Mouse (Mus musculus) kidney, postnatal 0 days (tissue): ENCODE measurements at regions not wholly inside any gene's neighbourhood (a gene's known extent, or its start where the extent isn't known, plus 50 kb on each side); places are given as distances from the start of the nearest gene placed in this dataset.

Source experiments
- ATAC-seq: fragments of 200-750 bp; cut with Nextera tagmentation; replicated peaks from 2 replicates; pipeline ENCODE4 v1.8.0; 2017; ENCODE audit warnings: low read depth, moderate number of reproducible peaks, moderate TSS enrichment, moderate library complexity; ENCODE audit not compliant: low FRiP score
- DNase-seq: peaks from one replicate; pipeline ENCODE4 v3.0.0-alpha.2; 2016; ENCODE audit warnings: low spot score
- H3K27ac ChIP-seq: fragments of 300-500 bp; sonication (generic); 2 replicates; pipeline ENCODE4 v1.5.1; 2014; ENCODE audit warnings: mild to moderate bottlenecking
- H3K27me3 ChIP-seq: fragments of 300-500 bp; sonication (generic); 2 replicates; pipeline ENCODE4 v1.6.1; 2014; ENCODE audit warnings: low read length, mixed read lengths; ENCODE audit not compliant: insufficient read depth
- H3K36me3 ChIP-seq: fragments of 300-500 bp; sonication (generic); 2 replicates; pipeline ENCODE4 v1.6.1; 2014; ENCODE audit warnings: low read length, mixed read lengths; ENCODE audit not compliant: insufficient read depth
- H3K4me1 ChIP-seq: fragments of 300-500 bp; sonication (generic); replicated peaks from 2 replicates; pipeline ENCODE4 v1.6.1; 2014; ENCODE audit warnings: antibody characterized with exemption, low read length, mixed read lengths; ENCODE audit not compliant: insufficient read depth
- H3K4me2 ChIP-seq: fragments of 300-500 bp; sonication (generic); 2 replicates; pipeline ENCODE4 v1.6.1; 2014; ENCODE audit warnings: mild to moderate bottlenecking, low read length, moderate library complexity, mixed read lengths
- H3K4me3 ChIP-seq: fragments of 300-500 bp; sonication (generic); replicated peaks from 2 replicates; pipeline ENCODE4 v1.5.1; 2014; ENCODE audit warnings: low read depth, low read length
- H3K9ac ChIP-seq: fragments of 300-500 bp; sonication (generic); 2 replicates; pipeline ENCODE4 v1.6.1; 2014; ENCODE audit warnings: low read depth, low read length
- H3K9me3 ChIP-seq: fragments of 300-500 bp; sonication (generic); replicated peaks from 2 replicates; pipeline ENCODE4 v1.6.1; 2016; ENCODE audit warnings: low read length, inconsistent platforms, mixed read lengths
- CTCF ChIP-seq: IDR thresholded peaks from 2 replicates; pipeline ENCODE4 v1.5.1; 2016; ENCODE audit warnings: antibody characterized with exemption, low read depth, mild to moderate bottlenecking, moderate library complexity
- WGBS: fragments of 180-500 bp; shearing (Covaris S2); extraction: QIAGEN DNeasy Blood & Tissue Kit; methylation state at CpG from one replicate; pipeline ENCODE4 v1.1.7; 2014; 5-methylcytosine and 5-hydroxymethylcytosine counted together

DNA sequence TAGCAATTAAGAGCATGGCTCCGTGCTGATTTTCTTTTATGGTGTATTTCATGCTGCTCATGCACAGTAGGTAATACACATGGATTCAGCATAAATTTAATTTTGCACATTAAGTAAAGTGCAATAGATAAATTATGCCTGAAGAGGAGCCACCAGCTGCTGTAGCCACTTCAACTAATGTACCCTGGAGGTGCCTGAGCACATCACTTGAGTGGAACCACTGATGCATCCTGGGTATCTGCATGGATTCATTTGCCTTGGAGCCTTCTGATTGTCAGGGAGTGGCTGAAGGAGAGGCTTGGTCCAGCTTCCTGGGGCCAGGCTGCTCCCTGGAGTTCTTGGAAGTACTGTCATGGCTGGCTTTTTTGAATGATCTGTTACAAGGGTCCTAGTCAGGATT lies 179.0 kb upstream of the Meis1 start:
- DNase-seq, result no peak
- no peak for TF ChIP-seq CTCF
- 93% methylated on average over 1 of the region's 1 CpGs for WGBS
- H3K4me3 ChIP-seq, result no peak overlapping the region
- no peaks in the 10 kb centered on the region for H3K36me3 ChIP-seq
- no peaks in the 10 kb centered on the region for H3K27me3 ChIP-seq
- H3K9me3 ChIP-seq, result no peaks in the 10 kb centered on the region
- H3K9ac ChIP-seq, result no peak overlapping the region
- no peaks in the 10 kb centered on the region; the same call in 1 of the 2 replicates for H3K4me1 ChIP-seq
- no peak overlapping the region for H3K4me2 ChIP-seq
- H3K27ac ChIP-seq, result no peak overlapping the region
- ATAC-seq, result no peak

DNA sequence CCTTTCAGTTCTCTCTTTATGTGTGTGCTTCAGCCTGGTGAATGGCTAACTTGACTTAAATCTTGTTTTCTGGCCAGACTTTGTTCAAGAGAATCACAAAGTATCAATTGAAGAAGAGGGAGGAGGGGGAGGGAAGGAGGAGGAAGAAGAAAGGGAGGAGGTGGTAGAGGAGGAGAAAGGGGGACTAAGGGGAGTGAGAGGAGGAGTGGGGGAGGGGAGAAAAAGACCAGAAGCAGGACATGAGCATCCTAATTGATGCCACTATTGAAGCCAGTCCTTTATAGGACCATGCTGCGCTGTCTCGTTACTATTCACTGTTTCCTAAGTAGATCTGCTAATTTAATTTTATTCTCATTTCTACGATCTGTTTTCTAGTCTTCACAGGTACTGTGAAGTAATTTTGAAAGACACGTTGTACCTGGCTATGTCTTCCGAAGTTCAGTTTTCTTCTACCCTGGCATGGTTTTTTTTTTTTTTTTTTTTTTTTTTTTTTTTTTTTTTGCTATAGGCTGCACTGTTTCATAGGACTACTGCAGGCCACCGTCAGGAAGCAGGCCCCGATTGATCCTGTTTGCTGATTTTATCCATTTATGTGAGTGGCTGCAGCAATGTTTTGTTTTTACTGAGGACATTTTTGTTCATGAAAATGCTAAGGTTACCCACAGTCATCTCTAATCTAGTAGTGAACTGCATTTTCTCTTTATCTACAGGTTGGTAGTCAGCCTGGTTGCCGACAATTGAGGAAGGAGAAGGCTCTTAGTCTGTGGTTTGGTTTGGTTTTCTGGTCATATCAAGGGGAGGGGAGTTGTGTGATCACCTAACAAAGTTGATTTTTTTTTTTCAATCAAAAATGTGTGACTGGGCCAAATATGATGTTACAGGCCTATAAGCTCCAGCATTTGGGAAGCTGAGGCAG lies 184.1 kb upstream of the Meis1 start:
- no peak overlapping the region for H3K9ac ChIP-seq
- no peaks in the 10 kb centered on the region for H3K36me3 ChIP-seq
- DNase-seq, result no peak
- ATAC-seq, result no peak
- no peaks in the 10 kb centered on the region for H3K4me1 ChIP-seq
- H3K27ac ChIP-seq, result no peak overlapping the region
- H3K4me2 ChIP-seq, result no peak overlapping the region
- no peak for TF ChIP-seq CTCF
- H3K4me3 ChIP-seq, result no peak overlapping the region
- H3K27me3 ChIP-seq, result no peaks in the 10 kb centered on the region
- WGBS, result 89% methylated on average over 8 of the region's 8 CpGs
- H3K9me3 ChIP-seq, result no peaks in the 10 kb centered on the region

DNA sequence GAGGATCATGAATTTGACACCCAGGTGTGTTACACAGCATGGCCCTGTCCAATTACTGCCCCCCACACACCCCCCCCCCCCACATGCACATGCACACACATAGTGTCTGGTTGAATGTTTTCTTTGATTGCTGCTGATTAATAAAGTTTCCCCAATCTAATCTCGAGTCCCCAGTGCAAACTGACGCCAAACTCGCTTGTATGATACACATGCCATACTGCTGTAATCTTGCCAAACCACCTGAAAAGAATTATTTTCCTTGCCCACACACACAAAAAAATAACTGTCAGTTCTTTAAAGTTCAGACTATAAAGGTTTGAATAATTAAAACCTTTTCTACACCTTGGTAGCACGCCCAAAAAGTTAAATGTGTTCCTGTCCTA lies 184.7 kb upstream of the Meis1 start:
- H3K27me3 ChIP-seq, result no peaks in the 10 kb centered on the region
- no peak for ATAC-seq
- WGBS, result 63% methylated on average over 4 of the region's 4 CpGs

DNA sequence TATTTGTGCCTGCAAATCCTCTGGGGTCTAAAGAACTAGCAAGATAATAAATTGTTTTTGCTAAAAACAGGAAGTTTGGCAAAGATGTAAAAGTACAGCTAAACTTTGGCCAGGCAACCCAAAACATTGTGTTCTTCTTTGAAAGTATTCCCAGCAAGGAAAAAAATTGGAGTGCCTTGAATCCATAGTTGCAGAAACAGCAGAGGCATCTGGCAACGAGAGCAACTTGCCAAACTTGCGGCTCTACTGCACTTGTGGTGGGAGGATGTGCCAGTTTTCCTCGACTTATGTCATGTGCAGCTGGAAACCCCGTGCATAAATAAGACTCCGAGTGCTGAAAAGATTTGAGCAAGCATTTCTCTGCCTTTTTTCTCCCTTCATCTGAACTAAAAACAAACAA lies 185.2 kb upstream of the Meis1 start:
- H3K4me3 ChIP-seq, result no peak overlapping the region
- H3K9me3 ChIP-seq, result no peaks in the 10 kb centered on the region
- ATAC-seq (no peak), DNase-seq (peak; percentile 83)
- no peak overlapping the region for H3K4me2 ChIP-seq
- H3K4me1 ChIP-seq, result no peaks in the 10 kb centered on the region
- H3K27ac ChIP-seq, result no peak overlapping the region
- no peak for TF ChIP-seq CTCF
- H3K36me3 ChIP-seq, result no peaks in the 10 kb centered on the region
- no peak overlapping the region for H3K9ac ChIP-seq
- H3K27me3 ChIP-seq, result no peaks in the 10 kb centered on the region
- 23% methylated on average over 5 of the region's 5 CpGs for WGBS

More for the DNA sequence above, 184.7 kb upstream of the Meis1 start:
- Histone ChIP-seq H3K9me3 (no peaks in the 10 kb centered on the region), H3K36me3 (no peaks in the 10 kb centered on the region), H3K4me2 (no peak overlapping the region), H3K27ac (no peak overlapping the region), H3K9ac (no peak overlapping the region), H3K4me3 (no peak overlapping the region), H3K4me1 (no peaks in the 10 kb centered on the region)
- DNase-seq, result no peak
- no peak for TF ChIP-seq CTCF

DNA sequence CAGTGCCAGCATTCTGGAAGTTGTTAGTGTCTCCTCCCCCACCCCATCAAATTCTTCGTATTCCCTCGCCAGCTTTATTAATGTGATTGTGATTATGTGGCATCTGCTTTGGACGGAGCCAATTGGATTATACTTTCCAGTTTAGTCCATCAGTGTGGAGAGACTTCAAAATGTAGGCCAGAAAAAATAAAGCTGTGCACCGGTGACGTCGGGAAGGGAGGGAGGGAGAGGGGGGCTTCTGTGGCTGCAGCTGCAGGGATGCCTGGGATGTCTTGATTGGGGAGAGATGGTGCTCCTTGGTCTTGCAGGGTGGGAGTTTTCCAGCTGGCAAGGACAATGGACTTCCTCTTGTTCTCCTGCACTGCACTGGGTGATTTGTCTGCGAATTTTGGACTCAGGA lies 185.7 kb upstream of the Meis1 start:
- H3K4me1 ChIP-seq, result no peaks in the 10 kb centered on the region
- no peak overlapping the region for H3K4me3 ChIP-seq
- H3K9ac ChIP-seq, result no peak overlapping the region
- H3K4me2 ChIP-seq, result no peak overlapping the region
- H3K27ac ChIP-seq, result 0 out of 2 replicates have a peak overlapping the region, but pooled peaks have one; percentile 13
- H3K9me3 ChIP-seq, result no peaks in the 10 kb centered on the region
- no peak for TF ChIP-seq CTCF
- peak; percentile 63 for DNase-seq
- ATAC-seq, result no peak
- no peaks in the 10 kb centered on the region for H3K27me3 ChIP-seq
- WGBS, result 41% methylated on average over 7 of the region's 7 CpGs
- no peaks in the 10 kb centered on the region for H3K36me3 ChIP-seq

DNA sequence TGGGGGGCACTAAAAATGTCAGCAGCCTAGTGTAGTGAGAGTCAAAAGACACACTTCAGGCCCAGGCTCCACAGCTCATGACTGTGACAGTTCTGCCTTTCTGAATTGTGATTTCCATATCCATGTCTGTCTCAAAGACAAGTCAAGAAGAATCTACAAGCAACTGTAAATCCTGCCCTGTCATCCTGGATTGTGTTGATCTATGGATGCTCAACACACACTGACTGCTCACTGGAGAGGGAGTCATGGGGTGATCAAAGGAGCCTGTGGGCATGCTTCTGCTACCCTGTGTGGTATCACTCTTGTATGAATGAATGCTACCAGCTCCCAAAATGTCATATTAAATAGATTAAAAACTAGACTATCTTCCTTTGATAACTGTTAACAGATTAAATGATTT lies 186.4 kb upstream of the Meis1 start:
- no peaks in the 10 kb centered on the region for H3K36me3 ChIP-seq
- no peak overlapping the region for H3K4me2 ChIP-seq
- no peaks in the 10 kb centered on the region for H3K4me1 ChIP-seq
- no peaks in the 10 kb centered on the region for H3K27me3 ChIP-seq
- H3K9ac ChIP-seq, result no peak overlapping the region
- no peak for ATAC-seq
- no peak for DNase-seq
- no peak overlapping the region for H3K27ac ChIP-seq
- H3K4me3 ChIP-seq, result no peak overlapping the region
- H3K9me3 ChIP-seq, result no peaks in the 10 kb centered on the region
- TF ChIP-seq CTCF, result no peak
